Comparison of ENCODE assay signal across 9 mouse cellular contexts in the genomic region with DNA sequence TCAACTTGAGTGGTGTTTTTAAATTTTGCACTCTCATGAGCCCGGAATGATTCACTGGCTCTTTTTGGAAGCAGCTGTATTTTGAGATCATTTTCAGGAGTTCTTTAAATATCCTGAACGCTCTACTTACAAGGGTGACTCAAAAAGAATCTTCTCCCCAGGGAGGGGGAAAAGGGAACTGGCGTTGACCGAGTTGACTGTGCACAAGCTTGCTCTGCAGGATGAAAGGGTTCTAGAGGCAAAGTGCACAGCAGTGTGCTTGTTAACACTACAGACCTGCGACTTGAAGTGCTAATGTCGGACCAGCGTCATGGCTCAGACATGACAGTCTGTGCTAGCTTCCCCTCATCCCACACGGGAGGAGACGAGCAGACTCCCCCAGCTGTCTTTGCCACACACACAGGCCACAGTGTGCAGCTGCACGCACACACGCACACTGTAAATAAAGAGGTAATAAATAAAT. TPM values are rescaled to one million over a fixed set of nuclear protein-coding genes. Genes with fewer than 3 reads are reported as not detected.
DNase-seq lines count a peak whose midpoint lies in the region; ATAC-seq and TF ChIP-seq lines count a peak whose summit lies in the region.
"Had no signal": no experiment of that assay in that cellular context is flagged by ENCODE, and none has a peak within 500 bp of the region (broad histone marks: within the 10 kb centered on the region; RNA-seq: fewer than 3 reads in every experiment).

No protein-coding gene starts in this region.

- WGBS in heart, postnatal 0 days = 27% methylated on average over 11 of the region's 11 CpGs

- H3K36me3 ChIP-seq in heart, postnatal 0 days (replicated peaks; ENCODE audit: control insufficient read depth, insufficient read depth, low read length) = no peaks in the 10 kb centered on the region
- H3K36me3 ChIP-seq: hindbrain, embryonic 15.5 days had no signal

- no peak for TF ChIP-seq CTCF in heart, postnatal 0 days (IDR thresholded peaks at IDR 0.05; ENCODE audit: low read depth)

- no peak overlapping the region for H3K9ac ChIP-seq in heart, postnatal 0 days (replicated peaks; ENCODE audit: low read depth, low read length)
- H3K9ac ChIP-seq: hindbrain, embryonic 15.5 days; liver, embryonic 14.5 days had no signal

- ATAC-seq in heart, postnatal 0 days (ENCODE audit: insufficient read depth, low read depth) = no peak; the same call in 1 of the 2 replicates

- peak; percentile 33 for DNase-seq in layer of hippocampus, adult 9-11 months
- no peak for DNase-seq in layer of hippocampus, postnatal 14 days (ENCODE audit: low spot score in 2 of 2)
- DNase-seq in brain, embryonic 18.5 days (ENCODE audit: low read depth, low spot score) = peak; percentile 10
- peak; percentile 28 for DNase-seq in heart, postnatal 0 days (ENCODE audit: low spot score)
- DNase-seq in right cerebral cortex, postnatal 4 days = peak; percentile 9
- DNase-seq in kidney, postnatal 14 days = no peak
- no peak for DNase-seq in urinary bladder, adult 18-20 months (ENCODE audit: low spot score in 2 of 2)

- H3K4me3 ChIP-seq in heart, postnatal 0 days (ENCODE audit: low read depth, low read length) = no peak overlapping the region
- H3K4me3 ChIP-seq: hindbrain, embryonic 15.5 days had no signal

- H3K9me3 ChIP-seq in heart, postnatal 0 days (replicated peaks; ENCODE audit: control insufficient read depth, low read length) = no peaks in the 10 kb centered on the region
- H3K9me3 ChIP-seq: hindbrain, embryonic 15.5 days had no signal

- H3K27me3 ChIP-seq in heart, postnatal 0 days (ENCODE audit: control insufficient read depth, insufficient read depth, low read length) = no peaks in the 10 kb centered on the region
- H3K27me3 ChIP-seq: hindbrain, embryonic 15.5 days had no signal

- H3K4me1 ChIP-seq in heart, postnatal 0 days (ENCODE audit: control insufficient read depth, insufficient read depth) = no peaks in the 10 kb centered on the region
- H3K4me1 ChIP-seq: hindbrain, embryonic 15.5 days had no signal

- no peak for TF ChIP-seq EP300 in heart, postnatal 0 days (IDR thresholded peaks at IDR 0.05; ENCODE audit: low read depth)

- H3K4me2 ChIP-seq in heart, postnatal 0 days (ENCODE audit: low read depth, low read length) = peak overlapping the region; percentile 11; the same call in 1 of the 2 replicates
- H3K4me2 ChIP-seq: hindbrain, embryonic 15.5 days had no signal

- H3K27ac ChIP-seq in heart, postnatal 0 days (ENCODE audit: low read depth) = no peak overlapping the region
- H3K27ac ChIP-seq: hindbrain, embryonic 15.5 days; liver, embryonic 14.5 days had no signal

RNA-seq across cellular contexts. Expression of gene Tmem230, which starts 26.0 kb away (rescaled TPM):
- total RNA-seq in layer of hippocampus, postnatal 14 days (2021) = 10 to 100 TPM; 25.8 to 27.7 TPM
- 32.5 and 46.1 TPM in 2 replicates for total RNA-seq in heart, postnatal 0 days (2014; rRNA removed; ENCODE audit: low replicate concordance)
- polyA plus RNA-seq in heart, postnatal 0 days (2015; fragmentation: Nextera tagmentation; extraction: Ambion mirVana) = 37.1 and 41.8 TPM in 2 replicates

RNA-seq across cellular contexts. Expression of gene Pcna, which starts 31.5 kb away (rescaled TPM):
- 10 to 100 TPM; 45.3 to 51.5 TPM for total RNA-seq in layer of hippocampus, postnatal 14 days (2021)
- 142 and 167 TPM in 2 replicates for total RNA-seq in heart, postnatal 0 days (2014; rRNA removed; ENCODE audit: low replicate concordance)
- 74.8 and 82.4 TPM in 2 replicates for polyA plus RNA-seq in heart, postnatal 0 days (2015; fragmentation: Nextera tagmentation; extraction: Ambion mirVana)

RNA-seq across cellular contexts. Expression of gene Cds2, which starts 41.3 kb away (rescaled TPM):
- 100 to 1,000 TPM; 194 to 204 TPM for total RNA-seq in layer of hippocampus, postnatal 14 days (2021)
- 61.5 and 74.0 TPM in 2 replicates for total RNA-seq in heart, postnatal 0 days (2014; rRNA removed; ENCODE audit: low replicate concordance)
- polyA plus RNA-seq in heart, postnatal 0 days (2015; fragmentation: Nextera tagmentation; extraction: Ambion mirVana) = 22.6 and 26.7 TPM in 2 replicates

Comparison
In these comparisons a context has a peak if more than half of its experiments do, and no peak if none do; other contexts are left out.
1. DNase-seq: peak in layer of hippocampus, adult 9-11 months (single experiment), brain, embryonic 18.5 days (single experiment), heart, postnatal 0 days (single experiment) and right cerebral cortex, postnatal 4 days (single experiment); none in layer of hippocampus, postnatal 14 days (0 of 2), kidney, postnatal 14 days (single experiment) and urinary bladder, adult 18-20 months (0 of 2).